27 mouse cellular contexts compared by ENCODE assay signal in genomic region chr8:26748972-26749291, GRCm38 (mm10).
DNase-seq lines count a peak whose midpoint lies in the region; ATAC-seq and TF ChIP-seq lines count a peak whose summit lies in the region.
"Had no signal": no experiment of that assay in that cellular context is flagged by ENCODE, and none has a peak within 500 bp of the region (broad histone marks: within the 10 kb centered on the region; RNA-seq: fewer than 3 reads in every experiment).

No protein-coding gene starts in this region.

- H3K9ac ChIP-seq in hindbrain, embryonic 14.5 days: no peak overlapping the region
- H3K9ac ChIP-seq in hindbrain, postnatal 0 days (replicated peaks; ENCODE audit: low read length): no peak overlapping the region
- H3K9ac ChIP-seq: forebrain, embryonic 12.5 days; forebrain, postnatal 0 days; hindbrain, embryonic 12.5 days; kidney, embryonic 15.5 days; liver, embryonic 14.5 days had no signal

- H3K27me3 ChIP-seq in hindbrain, embryonic 14.5 days (ENCODE audit: control insufficient read depth, insufficient read depth, low read length): no peaks in the 10 kb centered on the region
- H3K27me3 ChIP-seq in hindbrain, postnatal 0 days (ENCODE audit: insufficient read depth, low read length): no peaks in the 10 kb centered on the region
- no peaks in the 10 kb centered on the region for H3K27me3 ChIP-seq in G1E (ENCODE audit: insufficient read depth, low read length)
- H3K27me3 ChIP-seq: forebrain, embryonic 12.5 days; hindbrain, embryonic 12.5 days had no signal

- DNase-seq in cerebellum, adult 9-10 months: peak; percentile 83
- no peak for DNase-seq in cerebellum, postnatal 4 days (ENCODE audit: low spot score in 2 of 2)
- no peak for DNase-seq in hindbrain, embryonic 14.5 days (ENCODE audit: low spot score)
- DNase-seq in hindbrain, postnatal 0 days (ENCODE audit: low spot score): no peak
- no peak for DNase-seq in G1E (ENCODE audit: low spot score)
- DNase-seq in NIH3T3 (ENCODE audit: low read depth): peak; percentile 5
- DNase-seq in embryo, embryonic 9.5 days (ENCODE audit: extremely low spot score): no peak
- DNase-seq: adrenal gland, postnatal 10 days; forebrain, postnatal 0 days; gastrocnemius, postnatal 10 days; heart, postnatal 14 days; kidney, adult 18-20 months; kidney, postnatal 25 days; liver; lung, adult 2 months; lung, postnatal 10 days; right cerebral cortex, postnatal 4 days; thymus, adult 18-20 months; thymus, postnatal 25 days had no signal

- peak overlapping the region; percentile 78; the same call in 1 of the 2 replicates for H3K27ac ChIP-seq in hindbrain, embryonic 14.5 days
- H3K27ac ChIP-seq in hindbrain, postnatal 0 days: no peak overlapping the region
- H3K27ac ChIP-seq: kidney, embryonic 15.5 days; layer of hippocampus, adult 2 months; liver, embryonic 14.5 days; stomach, postnatal 0 days had no signal

- H3K4me3 ChIP-seq in hindbrain, embryonic 14.5 days (replicated peaks; ENCODE audit: low read length): no peak overlapping the region
- H3K4me3 ChIP-seq in hindbrain, postnatal 0 days (ENCODE audit: low read length): no peak overlapping the region
- H3K4me3 ChIP-seq in G1E (ENCODE audit: low read depth, low read length): peak overlapping the region; percentile 67
- H3K4me3 ChIP-seq: erythroblast, embryonic 14.5 days; forebrain, embryonic 12.5 days; hindbrain, embryonic 12.5 days; kidney, embryonic 15.5 days; layer of hippocampus, adult 2 months had no signal

- H3K4me2 ChIP-seq in hindbrain, embryonic 14.5 days (replicated peaks): no peak overlapping the region
- no peak overlapping the region for H3K4me2 ChIP-seq in hindbrain, postnatal 0 days (ENCODE audit: low read depth, low read length)
- H3K4me2 ChIP-seq: forebrain, embryonic 12.5 days; hindbrain, embryonic 12.5 days; kidney, embryonic 15.5 days had no signal

- WGBS in hindbrain, embryonic 14.5 days: 80% methylated on average over 1 of the region's 1 CpGs
- 38% methylated on average over 1 of the region's 1 CpGs for WGBS in hindbrain, postnatal 0 days

- peaks cover 24% of the 10 kb centered on the region for H3K4me1 ChIP-seq in hindbrain, embryonic 14.5 days (replicated peaks; ENCODE audit: control insufficient read depth, insufficient read depth, low read length)
- H3K4me1 ChIP-seq in hindbrain, postnatal 0 days (ENCODE audit: insufficient read depth, low read length): no peaks in the 10 kb centered on the region
- H3K4me1 ChIP-seq in G1E (ENCODE audit: insufficient read depth, low read depth, low read length): peaks cover 65% of the 10 kb centered on the region

- no peak for TF ChIP-seq CTCF in hindbrain, postnatal 0 days (IDR thresholded peaks at IDR 0.05; ENCODE audit: low read depth)
- TF ChIP-seq CTCF in G1E (IDR thresholded peaks at IDR 0.05; ENCODE audit: low read depth, low read length): no peak

- H3K36me3 ChIP-seq in hindbrain, embryonic 14.5 days (replicated peaks; ENCODE audit: control insufficient read depth, insufficient read depth): no peaks in the 10 kb centered on the region
- H3K36me3 ChIP-seq in hindbrain, postnatal 0 days (ENCODE audit: insufficient read depth, low read length): no peaks in the 10 kb centered on the region
- H3K36me3 ChIP-seq in G1E (replicated peaks): no peaks in the 10 kb centered on the region
- H3K36me3 ChIP-seq: forebrain, embryonic 12.5 days; hindbrain, embryonic 12.5 days; kidney, embryonic 15.5 days had no signal

- no peak for ATAC-seq in hindbrain, embryonic 14.5 days (ENCODE audit: low FRiP score)
- ATAC-seq in hindbrain, postnatal 0 days: no peak
- no peak for ATAC-seq in G1E (ENCODE audit: extremely low read depth, insufficient number of reproducible peaks, low FRiP score, poor library complexity, severe bottlenecking)
- ATAC-seq: CD4-positive, CD25-positive, alpha-beta regulatory T cell, adult 4 months had no signal

- no peaks in the 10 kb centered on the region for H3K9me3 ChIP-seq in hindbrain, embryonic 14.5 days (ENCODE audit: control insufficient read depth, low read length)
- H3K9me3 ChIP-seq in hindbrain, postnatal 0 days (ENCODE audit: low read length): no peaks in the 10 kb centered on the region
- no peaks in the 10 kb centered on the region for H3K9me3 ChIP-seq in G1E (replicated peaks)
- H3K9me3 ChIP-seq: forebrain, embryonic 12.5 days; kidney, embryonic 15.5 days had no signal

Comparison
In these comparisons a context has a peak if more than half of its experiments do, and no peak if none do; other contexts are left out.
1. DNase-seq: peak in cerebellum, adult 9-10 months (single experiment) and NIH3T3 (single experiment); none in cerebellum, postnatal 4 days (0 of 2), hindbrain, embryonic 14.5 days (single experiment), hindbrain, postnatal 0 days (single experiment), G1E (single experiment) and embryo, embryonic 9.5 days (single experiment).